Mouse (Mus musculus) bone marrow macrophage, adult 2 months (primary cell): ENCODE data around the gene Nol11. TPM values are rescaled to one million over a fixed set of nuclear protein-coding genes. Genes with fewer than 3 reads are reported as not detected.
A peak's percentile ranks its signal among the peaks of the same experiment; 100 is the strongest.

Source experiments
- H3K27ac ChIP-seq: 2 replicates; pipeline ENCODE4 v1.5.1; 2012; ENCODE audit warnings: low read depth, low read length; ENCODE audit not compliant: insufficient read depth
- H3K4me1 ChIP-seq: 2 replicates; pipeline ENCODE4 v1.6.1; 2012; ENCODE audit warnings: low read length; ENCODE audit not compliant: control insufficient read depth, insufficient read depth
- H3K4me3 ChIP-seq: 2 replicates; pipeline ENCODE4 v1.5.1; 2012; ENCODE audit warnings: mild to moderate bottlenecking, low read length, moderate library complexity; ENCODE audit not compliant: insufficient read depth
- CTCF ChIP-seq: IDR thresholded peaks from 2 replicates; pipeline ENCODE4 v1.5.1; 2012; ENCODE audit warnings: low read depth, mild to moderate bottlenecking, low read length, moderate library complexity
- POLR2A ChIP-seq: IDR thresholded peaks from 2 replicates; pipeline ENCODE4 v1.6.1; 2012; ENCODE audit warnings: mild to moderate bottlenecking, low read depth, low read length, borderline replicate concordance
- polyA plus RNA-seq: library from polyadenylated mRNA; stranded (reverse); fragments of >200 nt; gene quantifications from 2 replicates; pipeline ENCODE4 v1.2.4, GENCODE M21; 2012; ENCODE audit not compliant: missing spikeins, insufficient read depth, insufficient read length

The Nol11 gene
- 18.4 and 24.1 TPM in 2 replicates for polyA plus RNA-seq

- peak within 1 kb of the TSS; percentile 68 for H3K4me3 ChIP-seq
- no peak for TF ChIP-seq POLR2A
- TF ChIP-seq CTCF = no peak; the same call in 1 of the 2 replicates
- H3K4me1 ChIP-seq = peaks cover 3% of the 10 kb centered on the region; the same call in 1 of the 2 replicates
- peak within 1 kb of the TSS; percentile 31 for H3K27ac ChIP-seq
Measured at GRCm38 (mm10) chr11:107188565-107189552, at the start of gene Nol11. Nol11 (minus strand) TSS chr11:107189381.

GRCm38 (mm10) chr11:107238506-107238905 is 49.3 kb upstream of the Nol11 start:
- Histone ChIP-seq H3K4me1 (peaks cover 6% of the 10 kb centered on the region), H3K27ac (no peak overlapping the region), H3K4me3 (no peak overlapping the region)
- TF ChIP-seq CTCF = no peak
- no peak for TF ChIP-seq POLR2A

- Histone ChIP-seq H3K27ac (no peak overlapping the region), H3K4me3 (no peak overlapping the region), H3K4me1 (peaks cover 6% of the 10 kb centered on the region)
- TF ChIP-seq CTCF (no peak), POLR2A (no peak)
Measured at GRCm38 (mm10) chr11:107237532-107237931, 48.4 kb upstream of the Nol11 start.

DNA sequence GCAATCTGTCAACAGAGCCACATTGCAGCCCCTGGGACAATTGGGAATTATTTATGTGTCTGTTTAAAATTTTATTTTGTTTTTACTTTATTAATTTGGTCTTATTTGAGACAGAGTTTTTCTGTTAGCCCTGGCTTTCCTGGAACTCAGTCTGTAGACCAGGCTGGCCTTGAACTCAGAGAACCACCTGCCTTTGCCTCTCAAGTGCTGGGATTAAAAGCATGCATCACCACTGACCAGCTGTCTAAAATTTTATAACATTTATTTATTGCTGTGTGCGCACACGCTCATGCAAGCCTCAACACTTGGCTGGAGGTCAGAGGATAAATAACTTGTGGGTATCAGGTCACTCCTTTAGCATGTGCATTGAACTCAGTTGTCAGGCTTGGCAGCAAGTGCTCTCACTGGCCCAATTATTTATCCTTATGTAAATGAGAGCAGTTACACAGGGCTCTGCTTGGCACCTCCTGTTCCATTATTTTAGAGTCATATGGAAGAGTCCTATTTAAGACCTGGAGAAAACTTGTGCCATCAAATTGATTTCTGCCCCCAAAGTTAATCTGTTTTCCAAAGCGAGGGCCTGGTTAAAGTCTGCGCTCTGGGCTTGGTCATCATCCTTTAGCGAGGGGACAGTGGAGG is 44.2 kb upstream of the Nol11 start:
- H3K4me3 ChIP-seq = no peak overlapping the region
- no peak overlapping the region for H3K27ac ChIP-seq
- TF ChIP-seq POLR2A (no peak), CTCF (no peak)
- no peaks in the 10 kb centered on the region for H3K4me1 ChIP-seq

- peaks cover 6% of the 10 kb centered on the region; the same call in 1 of the 2 replicates for H3K4me1 ChIP-seq
- H3K27ac ChIP-seq = no peak overlapping the region
- TF ChIP-seq POLR2A (no peak), CTCF (no peak)
- no peak overlapping the region for H3K4me3 ChIP-seq
Measured at GRCm38 (mm10) chr11:107230128-107230527, 40.9 kb upstream of the Nol11 start.

- Histone ChIP-seq H3K4me3 (no peak overlapping the region), H3K27ac (no peak overlapping the region), H3K4me1 (peaks cover 6% of the 10 kb centered on the region; the same call in 1 of the 2 replicates)
- no peak for TF ChIP-seq POLR2A
- TF ChIP-seq CTCF = no peak
Measured at GRCm38 (mm10) chr11:107226431-107226830, 37.2 kb upstream of the Nol11 start.

DNA sequence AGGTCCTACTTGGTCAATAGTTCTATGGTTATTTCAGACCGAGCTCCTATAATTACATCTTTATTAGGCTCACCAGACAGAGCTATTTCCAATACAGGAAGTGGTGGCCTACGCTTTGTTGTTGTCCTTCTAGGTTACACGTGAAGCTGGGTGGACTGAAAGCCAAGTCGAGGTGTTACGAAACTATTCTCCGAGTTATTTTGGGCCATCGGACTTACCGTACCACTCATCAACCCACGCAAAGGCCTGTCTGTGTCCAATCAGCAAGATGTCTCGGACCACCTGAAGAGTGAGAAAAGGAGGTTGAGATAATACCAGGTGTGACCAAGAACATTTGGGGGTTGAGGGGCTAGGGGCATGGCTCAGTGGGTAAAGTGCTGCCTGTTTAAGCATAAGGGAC is 36.8 kb upstream of the Nol11 start:
- no peak overlapping the region for H3K4me3 ChIP-seq
- TF ChIP-seq POLR2A = no peak
- TF ChIP-seq CTCF = no peak
- peaks cover 6% of the 10 kb centered on the region; the same call in 1 of the 2 replicates for H3K4me1 ChIP-seq
- no peak overlapping the region for H3K27ac ChIP-seq

GRCm38 (mm10) chr11:107225301-107225700 is 36.1 kb upstream of the Nol11 start:
- Histone ChIP-seq H3K4me1 (peaks cover 6% of the 10 kb centered on the region; the same call in 1 of the 2 replicates), H3K4me3 (no peak overlapping the region), H3K27ac (no peak overlapping the region)
- no peak for TF ChIP-seq CTCF
- TF ChIP-seq POLR2A = no peak

DNA sequence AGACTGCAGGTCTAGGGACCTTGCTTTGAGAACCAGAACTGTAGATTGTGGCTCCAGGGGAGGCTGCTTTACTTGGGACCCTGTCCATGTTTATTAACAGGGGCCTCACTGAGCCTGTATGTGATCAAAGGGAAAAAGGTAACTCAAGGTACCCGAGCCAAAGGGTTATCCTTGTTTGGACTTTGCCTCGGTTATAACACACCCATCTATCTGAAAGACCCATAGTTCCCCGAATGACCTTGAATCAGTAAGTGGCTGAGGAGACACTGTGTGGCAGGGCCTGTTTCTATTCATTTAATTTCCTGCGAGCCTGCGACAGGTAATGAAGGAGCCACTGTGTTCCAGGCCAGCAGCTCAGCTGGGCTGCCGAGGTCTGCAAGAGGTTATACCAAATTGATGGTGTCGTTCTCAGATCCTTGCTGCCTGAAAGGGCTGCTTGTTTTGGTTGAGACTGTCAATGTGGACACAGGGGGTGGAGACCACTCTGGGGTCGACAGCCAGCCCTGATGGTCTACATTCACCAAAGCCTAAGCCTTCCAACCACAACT is 34.6 kb upstream of the Nol11 start:
- H3K4me3 ChIP-seq = no peak overlapping the region
- peaks cover 6% of the 10 kb centered on the region; the same call in 1 of the 2 replicates for H3K4me1 ChIP-seq
- no peak overlapping the region for H3K27ac ChIP-seq
- TF ChIP-seq POLR2A (no peak), CTCF (no peak)

DNA sequence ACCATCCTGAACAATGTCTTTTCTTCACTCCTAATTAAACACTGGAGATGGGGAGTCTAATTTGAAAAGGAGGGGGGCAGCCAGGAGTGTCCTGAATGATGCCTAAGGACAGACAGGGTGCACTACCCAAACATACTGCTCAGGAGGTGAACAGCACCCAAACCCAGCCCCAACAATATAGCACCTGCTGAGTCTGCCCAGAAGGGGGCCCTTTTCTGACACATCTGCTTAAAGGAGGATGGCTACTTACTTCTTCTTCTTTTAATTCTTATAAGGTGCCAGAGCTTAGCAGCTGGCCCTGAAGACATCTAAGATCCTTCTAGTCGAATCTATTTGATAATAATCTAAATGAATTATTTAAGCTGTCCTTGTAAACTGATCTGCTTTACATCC is 34.0 kb upstream of the Nol11 start:
- no peak overlapping the region for H3K27ac ChIP-seq
- no peak overlapping the region for H3K4me3 ChIP-seq
- H3K4me1 ChIP-seq = peaks cover 6% of the 10 kb centered on the region; the same call in 1 of the 2 replicates
- TF ChIP-seq POLR2A (no peak), CTCF (no peak)
